Mouse (Mus musculus): ENCODE measurements around the gene Larp1.
A peak's percentile ranks its signal among the peaks of the same experiment; 100 is the strongest.

Gene Larp1

GRCm38 (mm10) chr11:58003734-58004133 lies 5.1 kb upstream of the Larp1 start:
- DNase-seq: no peak

GRCm38 (mm10) chr11:58005110-58005509 lies 3.8 kb upstream of the Larp1 start:
- DNase-seq: no peak

GRCm38 (mm10) chr11:58008013-58008412 lies 851 bp upstream of the Larp1 start:
- no peak for DNase-seq

- peak; percentile 78 for DNase-seq
These were observed 320 bp upstream of the Larp1 start for GRCm38 (mm10) chr11:58008437-58009050.

- peak; percentile 61 for DNase-seq
These were observed 765 bp downstream of the Larp1 start for GRCm38 (mm10) chr11:58009516-58010141.

GRCm38 (mm10) chr11:58010226-58010781 lies 1.4 kb downstream of the Larp1 start:
- no peak for DNase-seq

- DNase-seq: no peak
These were observed 2.1 kb downstream of the Larp1 start for GRCm38 (mm10) chr11:58010930-58011329.

- DNase-seq: no peak
These were observed 2.9 kb downstream of the Larp1 start for GRCm38 (mm10) chr11:58011813-58012212.

- DNase-seq: no peak
These were observed 3.8 kb downstream of the Larp1 start for GRCm38 (mm10) chr11:58012674-58013073.

GRCm38 (mm10) chr11:58013100-58013499 lies 4.2 kb downstream of the Larp1 start:
- DNase-seq: no peak

- no peak for DNase-seq
These were observed 5.7 kb downstream of the Larp1 start for GRCm38 (mm10) chr11:58014604-58015003.

GRCm38 (mm10) chr11:58015339-58015738 lies 6.5 kb downstream of the Larp1 start:
- no peak for DNase-seq

GRCm38 (mm10) chr11:58016371-58016770 lies 7.5 kb downstream of the Larp1 start:
- DNase-seq: no peak

- no peak for DNase-seq
These were observed 8.6 kb downstream of the Larp1 start for GRCm38 (mm10) chr11:58017422-58017821.

- no peak for DNase-seq
These were observed 9.4 kb downstream of the Larp1 start for GRCm38 (mm10) chr11:58018287-58018686.

- DNase-seq: no peak
These were observed 9.8 kb downstream of the Larp1 start for GRCm38 (mm10) chr11:58018701-58019100.

GRCm38 (mm10) chr11:58021095-58021494 lies 12.2 kb downstream of the Larp1 start:
- no peak for DNase-seq

GRCm38 (mm10) chr11:58021618-58022017 lies 12.8 kb downstream of the Larp1 start:
- no peak for DNase-seq

GRCm38 (mm10) chr11:58024271-58024670 lies 15.4 kb downstream of the Larp1 start:
- no peak for DNase-seq

- no peak for DNase-seq
These were observed 15.8 kb downstream of the Larp1 start for GRCm38 (mm10) chr11:58024671-58025070.

GRCm38 (mm10) chr11:58025881-58026280 lies 17.0 kb downstream of the Larp1 start:
- no peak for DNase-seq

GRCm38 (mm10) chr11:58026337-58026736 lies 17.5 kb downstream of the Larp1 start:
- DNase-seq: no peak

GRCm38 (mm10) chr11:58026860-58027259 lies 18.0 kb downstream of the Larp1 start:
- no peak for DNase-seq

- no peak for DNase-seq
These were observed 20.1 kb downstream of the Larp1 start for GRCm38 (mm10) chr11:58028981-58029380.

GRCm38 (mm10) chr11:58029869-58030268 lies 21.0 kb downstream of the Larp1 start:
- DNase-seq: no peak

All from cerebellum, adult 8-10 months (tissue).